Mouse (Mus musculus) kidney, embryonic 15.5 days (tissue): ENCODE data around the gene Cd86. TPM values are rescaled to one million over a fixed set of nuclear protein-coding genes. Genes with fewer than 3 reads are reported as not detected.
A peak's percentile ranks its signal among the peaks of the same experiment; 100 is the strongest.

Source experiments
- ATAC-seq: fragments of 200-750 bp; cut with Nextera tagmentation; replicated peaks from 2 replicates; pipeline ENCODE4 v1.8.0; 2017; ENCODE audit warnings: moderate TSS enrichment; ENCODE audit not compliant: low FRiP score
- H3K27ac ChIP-seq: fragments of 300-500 bp; sonication (generic); 2 replicates; pipeline ENCODE4 v1.5.1; 2015; ENCODE audit warnings: mild to moderate bottlenecking, inconsistent platforms
- H3K27me3 ChIP-seq: fragments of 300-500 bp; sonication (generic); 2 replicates; pipeline ENCODE4 v1.6.1; 2015; ENCODE audit warnings: inconsistent platforms
- H3K36me3 ChIP-seq: fragments of 300-500 bp; sonication (generic); 2 replicates; pipeline ENCODE4 v1.6.1; 2015; ENCODE audit warnings: inconsistent platforms
- H3K4me1 ChIP-seq: fragments of 300-500 bp; sonication (generic); 2 replicates; pipeline ENCODE4 v1.6.1; 2015; ENCODE audit warnings: inconsistent platforms
- H3K4me2 ChIP-seq: fragments of 300-500 bp; sonication (generic); 2 replicates; pipeline ENCODE4 v1.6.1; 2015; ENCODE audit warnings: moderate library complexity, mild to moderate bottlenecking, inconsistent platforms
- H3K4me3 ChIP-seq: fragments of 300-500 bp; sonication (generic); replicated peaks from 2 replicates; pipeline ENCODE4 v1.5.1; 2015; ENCODE audit warnings: mild to moderate bottlenecking, inconsistent platforms
- H3K9ac ChIP-seq: fragments of 300-500 bp; sonication (generic); 2 replicates; pipeline ENCODE4 v1.6.1; 2015; ENCODE audit warnings: mild to moderate bottlenecking, inconsistent platforms
- H3K9me3 ChIP-seq: fragments of 300-500 bp; sonication (generic); replicated peaks from 2 replicates; pipeline ENCODE4 v1.6.1; 2016; ENCODE audit warnings: inconsistent platforms
- WGBS: fragments of 180-500 bp; shearing (Covaris S2); methylation state at CpG from one replicate; pipeline ENCODE4 v1.1.7; 2015; ENCODE audit warnings: mixed read lengths; 5-methylcytosine and 5-hydroxymethylcytosine counted together
- polyA plus RNA-seq: library from polyadenylated mRNA; unstranded; fragments of >200 nt; fragmentation: Nextera tagmentation; extraction: Ambion mirVana; gene quantifications from 2 replicates; pipeline ENCODE4 v1.2.1, GENCODE M21; 2015

Gene Cd86
- polyA plus RNA-seq, 1 experiment from 2014 or later = 1.3 TPM

DNA sequence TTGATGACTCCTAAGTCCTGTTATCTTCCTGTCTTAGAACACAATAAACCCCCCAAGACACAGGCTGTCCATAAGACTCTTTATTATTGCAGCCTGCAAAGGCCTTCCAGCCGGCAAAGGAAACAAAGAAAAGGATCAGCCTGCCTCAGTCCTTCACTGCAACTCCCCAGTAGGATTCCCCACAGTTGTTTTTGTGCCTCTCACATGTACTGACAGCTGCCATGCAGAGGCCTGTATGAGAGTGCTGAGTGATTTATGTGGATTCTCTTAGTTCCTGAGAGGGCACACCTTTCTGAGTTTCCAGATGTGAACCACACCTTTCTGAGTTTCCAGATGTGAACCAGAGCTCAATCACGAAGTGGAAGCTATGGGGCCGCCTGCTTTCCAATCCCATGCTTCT lies 83.8 kb downstream of the Cd86 start:
- Histone ChIP-seq H3K36me3 (no peaks in the 10 kb centered on the region), H3K9me3 (no peaks in the 10 kb centered on the region)
- WGBS = 72% methylated on average over 3 of the region's 3 CpGs

DNA sequence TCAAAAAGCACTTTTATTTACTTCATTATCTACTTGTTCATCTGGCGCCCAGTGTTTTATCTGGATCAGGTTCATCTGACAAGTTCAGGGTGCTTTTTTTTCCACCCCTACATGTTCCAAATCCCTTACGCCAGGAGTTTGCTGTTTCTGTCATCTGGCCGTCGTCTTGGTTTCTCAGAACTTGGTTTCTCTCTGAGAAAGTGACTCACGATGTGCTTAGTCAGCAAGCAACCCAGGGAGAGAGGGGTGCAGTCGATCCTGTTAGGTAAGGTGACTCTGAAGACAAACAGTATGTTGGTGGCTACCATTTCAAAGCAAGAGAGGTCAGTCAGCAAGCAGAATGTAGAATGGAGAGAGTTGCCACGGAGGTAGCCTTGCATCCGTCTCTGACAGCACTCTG lies 93.9 kb downstream of the Cd86 start:
- Histone ChIP-seq H3K4me1 (no peaks in the 10 kb centered on the region), H3K4me3 (no peak overlapping the region), H3K27me3 (no peaks in the 10 kb centered on the region), H3K9me3 (no peaks in the 10 kb centered on the region), H3K27ac (no peak overlapping the region), H3K4me2 (no peak overlapping the region), H3K9ac (no peak overlapping the region), H3K36me3 (no peaks in the 10 kb centered on the region)
- no peak for ATAC-seq
- WGBS = 54% methylated on average over 8 of the region's 8 CpGs

More for the DNA sequence above, 83.8 kb downstream of the Cd86 start:
- no peak overlapping the region for H3K27ac ChIP-seq
- H3K27me3 ChIP-seq = no peaks in the 10 kb centered on the region
- H3K9ac ChIP-seq = no peak overlapping the region
- H3K4me1 ChIP-seq = no peaks in the 10 kb centered on the region
- H3K4me2 ChIP-seq = no peak overlapping the region
- no peak for ATAC-seq
- no peak overlapping the region for H3K4me3 ChIP-seq

DNA sequence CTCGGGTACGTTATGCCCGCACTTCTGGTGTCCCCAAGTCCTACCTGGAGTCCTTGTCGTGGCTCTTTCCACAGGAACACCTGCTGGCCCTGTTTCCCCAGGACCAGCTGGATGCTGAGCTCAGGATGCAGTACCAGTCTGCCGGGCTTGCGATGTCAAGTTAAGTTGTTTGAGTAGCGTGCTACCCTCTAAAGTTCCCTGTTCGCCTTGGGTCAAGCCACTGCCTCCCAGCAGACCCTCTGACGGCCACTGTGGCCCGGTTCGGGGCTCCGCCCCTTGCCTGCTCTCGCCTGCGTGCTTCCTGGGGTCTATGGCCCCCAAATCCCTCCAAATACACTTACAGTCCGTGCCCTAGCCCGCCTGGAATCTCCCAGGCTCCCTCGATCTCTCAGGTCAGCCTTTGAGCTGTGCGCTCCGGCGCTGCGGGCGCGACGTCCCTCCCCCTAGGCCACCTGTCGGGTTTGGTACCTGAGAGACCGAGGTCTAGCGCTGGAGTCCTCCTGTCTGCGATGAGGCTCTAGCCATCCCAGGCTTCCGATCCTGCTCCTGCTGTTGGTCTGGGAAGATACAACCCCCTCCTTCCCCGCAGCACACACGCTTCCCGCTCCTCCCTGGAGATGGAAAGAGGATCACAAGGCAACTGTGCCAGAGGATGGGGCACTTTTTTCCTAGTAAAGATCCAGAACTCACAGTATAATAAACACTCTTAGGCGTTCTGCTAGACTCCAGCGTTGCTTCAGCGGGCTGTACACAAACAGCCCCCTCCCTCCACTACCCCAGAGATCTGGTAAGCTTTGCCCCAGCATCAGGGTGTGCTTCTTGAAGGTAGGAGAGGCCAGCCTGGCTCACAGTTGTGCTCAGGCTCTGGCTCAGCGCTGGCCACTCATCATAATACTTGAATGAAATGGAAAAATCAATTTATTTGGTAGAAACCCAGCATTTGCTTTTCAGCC lies 104.2 kb downstream of the Cd86 start, which contains the start of gene Casr:
Casr (minus strand) TSS at position 756 of the 953 bp plus-strand sequence.
- ATAC-seq = 0 out of 2 replicates have a peak, but pooled peaks have one; percentile 25
- Histone ChIP-seq H3K27ac (no peak within 1 kb of the TSS), H3K4me3 (peak within 1 kb of the TSS; percentile 42), H3K4me2 (peak within 1 kb of the TSS; percentile 75), H3K9me3 (no peaks in the 10 kb centered on the region), H3K36me3 (no peaks in the 10 kb centered on the region), H3K9ac (no peak within 1 kb of the TSS), H3K27me3 (peaks cover 39% of the 10 kb centered on the region), H3K4me1 (peaks cover 8% of the 10 kb centered on the region)
- WGBS = 3% methylated on average over 36 of the region's 36 CpGs

DNA sequence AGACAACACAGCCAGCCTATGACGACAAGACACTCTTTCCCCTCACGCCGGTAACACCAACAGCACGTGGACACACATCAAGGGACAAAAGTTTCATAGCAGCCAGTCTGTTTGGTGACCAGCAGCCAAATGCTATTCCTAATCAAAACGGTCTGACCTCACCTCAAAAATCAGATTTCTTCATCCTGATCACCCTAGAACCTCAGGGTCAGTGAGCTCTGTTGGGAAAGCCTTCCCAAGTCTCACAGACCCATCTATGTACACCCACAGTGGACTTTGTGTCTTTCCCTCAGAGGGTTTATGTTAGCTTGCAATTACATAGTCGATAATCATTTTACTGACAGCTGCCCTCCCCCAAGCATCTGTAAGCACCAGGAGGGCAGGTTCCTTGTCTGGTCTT lies 106.3 kb downstream of the Cd86 start:
- no peaks in the 10 kb centered on the region for H3K36me3 ChIP-seq
- no peak overlapping the region for H3K4me3 ChIP-seq
- ATAC-seq = no peak
- no peak overlapping the region for H3K4me2 ChIP-seq
- H3K9me3 ChIP-seq = no peaks in the 10 kb centered on the region
- H3K9ac ChIP-seq = no peak overlapping the region
- WGBS = 85% methylated on average over 6 of the region's 6 CpGs
- peaks cover 39% of the 10 kb centered on the region for H3K27me3 ChIP-seq
- no peak overlapping the region for H3K27ac ChIP-seq
- H3K4me1 ChIP-seq = peaks cover 8% of the 10 kb centered on the region

DNA sequence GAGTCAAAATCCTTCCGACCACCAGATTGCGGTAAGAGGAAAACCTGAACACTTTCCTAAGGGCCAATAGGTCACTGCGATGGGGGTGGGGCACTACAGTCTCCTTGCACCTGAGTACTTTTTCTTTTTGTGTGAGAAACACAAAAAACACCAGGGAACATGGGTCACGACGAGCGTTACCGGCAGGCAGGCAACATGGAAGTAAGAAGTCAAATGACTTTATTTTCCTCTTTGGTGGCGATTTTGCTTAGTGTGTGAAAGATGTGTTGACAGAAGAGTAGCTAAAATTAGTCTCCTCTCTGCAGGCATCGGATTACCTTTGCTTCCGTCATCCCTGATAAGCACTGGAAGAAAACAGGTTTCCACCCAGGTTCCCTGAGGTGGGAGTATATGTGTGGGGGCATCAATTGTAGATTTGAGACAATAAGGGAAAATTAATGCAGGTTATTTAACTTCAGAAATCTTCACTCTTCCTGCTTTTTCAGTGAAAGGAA lies 110.2 kb downstream of the Cd86 start:
- no peaks in the 10 kb centered on the region for H3K4me1 ChIP-seq
- H3K27ac ChIP-seq = no peak overlapping the region
- H3K9ac ChIP-seq = no peak overlapping the region
- WGBS = 81% methylated on average over 10 of the region's 10 CpGs
- no peak for ATAC-seq
- H3K4me2 ChIP-seq = no peak overlapping the region
- no peak overlapping the region for H3K4me3 ChIP-seq
- H3K36me3 ChIP-seq = no peaks in the 10 kb centered on the region
- H3K27me3 ChIP-seq = peaks cover 16% of the 10 kb centered on the region; the same call in 1 of the 2 replicates
- H3K9me3 ChIP-seq = no peaks in the 10 kb centered on the region; the same call in 1 of the 2 replicates

Other genes starting within 250 kb of the Cd86 start
- 2.4 and 3.7 TPM in 2 replicates for gene Stfa3, start 210.7 kb downstream of the Cd86 start, polyA plus RNA-seq
- gene Casr, start 103.9 kb downstream of the Cd86 start, polyA plus RNA-seq = 0.58 and 0.64 TPM in 2 replicates
- gene Ildr1, start 27.9 kb upstream of the Cd86 start, polyA plus RNA-seq = 4.8 and 6.8 TPM in 2 replicates
- gene Slc15a2, start 118.9 kb upstream of the Cd86 start, polyA plus RNA-seq = 18.0 and 18.9 TPM in 2 replicates
- gene Iqcb1, start 162.3 kb upstream of the Cd86 start, polyA plus RNA-seq = 33.3 and 40.9 TPM in 2 replicates
- 8.5 and 8.6 TPM in 2 replicates for gene Eaf2, start 208.9 kb upstream of the Cd86 start, polyA plus RNA-seq
- 104 and 111 TPM in 2 replicates for gene Golgb1, start 209.1 kb upstream of the Cd86 start, polyA plus RNA-seq